Mouse (Mus musculus) CD4-positive, CD25-positive, alpha-beta regulatory T cell, adult 9 weeks (primary cell): ENCODE results near the gene Brap. TPM values are rescaled to one million over a fixed set of nuclear protein-coding genes. Genes with fewer than 3 reads are reported as not detected.

Experiments
- polyA plus RNA-seq: library from polyadenylated mRNA; unstranded; fragments of 100-300 nt; shearing (Covaris generic); gene quantifications from one replicate; pipeline ENCODE4 v1.2.1, GENCODE M21; 2017

Gene Brap
- polyA plus RNA-seq = 6.8 TPM

DNA sequence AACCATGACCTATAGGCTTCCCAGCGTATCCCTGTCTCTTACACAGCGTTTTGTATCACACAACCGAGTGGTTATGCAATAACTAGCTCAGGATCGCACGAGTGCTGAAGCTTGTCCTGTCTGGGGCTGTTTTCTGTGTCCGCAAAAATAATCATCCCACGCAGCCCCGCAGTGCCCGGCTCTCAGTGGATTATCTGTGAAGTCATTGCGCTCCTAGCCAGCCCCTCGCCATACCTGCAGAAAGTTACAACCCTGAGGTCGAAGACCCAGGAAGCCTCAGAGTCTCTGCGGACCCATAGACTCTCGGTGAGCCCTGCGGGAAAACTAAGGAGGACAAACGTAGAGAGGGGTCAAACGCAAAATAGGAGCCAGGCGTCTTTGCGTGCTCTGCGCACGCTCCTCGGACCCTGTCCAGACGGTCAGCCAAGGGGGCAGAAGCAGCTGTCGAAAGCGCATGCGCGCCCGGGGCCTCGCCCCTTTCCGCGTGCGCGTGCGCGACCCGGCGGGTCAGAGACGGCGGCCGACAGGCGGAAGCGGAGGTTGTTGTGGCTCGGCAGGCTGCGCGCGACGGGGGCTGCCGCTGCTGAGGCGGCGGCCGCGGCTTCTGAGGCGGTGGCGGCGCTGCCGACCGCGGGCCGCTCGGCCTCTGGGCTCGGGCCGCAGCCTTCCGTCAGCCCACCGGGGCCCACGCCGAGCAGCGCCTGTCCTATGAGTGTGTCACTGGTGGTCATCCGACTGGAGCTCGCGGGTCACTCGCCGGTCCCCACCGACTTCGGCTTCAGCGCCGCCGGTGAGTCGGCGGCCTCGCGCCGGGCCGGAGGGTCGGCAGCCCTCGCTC lies at the start of gene Brap, which contains the start of gene Acad10:
Gene Brap, plus strand, starts transcription at position 505 of the 838 bp plus-strand sequence.
Gene Acad10, minus strand, starts transcription at position 456 of the 838 bp plus-strand sequence.

DNA sequence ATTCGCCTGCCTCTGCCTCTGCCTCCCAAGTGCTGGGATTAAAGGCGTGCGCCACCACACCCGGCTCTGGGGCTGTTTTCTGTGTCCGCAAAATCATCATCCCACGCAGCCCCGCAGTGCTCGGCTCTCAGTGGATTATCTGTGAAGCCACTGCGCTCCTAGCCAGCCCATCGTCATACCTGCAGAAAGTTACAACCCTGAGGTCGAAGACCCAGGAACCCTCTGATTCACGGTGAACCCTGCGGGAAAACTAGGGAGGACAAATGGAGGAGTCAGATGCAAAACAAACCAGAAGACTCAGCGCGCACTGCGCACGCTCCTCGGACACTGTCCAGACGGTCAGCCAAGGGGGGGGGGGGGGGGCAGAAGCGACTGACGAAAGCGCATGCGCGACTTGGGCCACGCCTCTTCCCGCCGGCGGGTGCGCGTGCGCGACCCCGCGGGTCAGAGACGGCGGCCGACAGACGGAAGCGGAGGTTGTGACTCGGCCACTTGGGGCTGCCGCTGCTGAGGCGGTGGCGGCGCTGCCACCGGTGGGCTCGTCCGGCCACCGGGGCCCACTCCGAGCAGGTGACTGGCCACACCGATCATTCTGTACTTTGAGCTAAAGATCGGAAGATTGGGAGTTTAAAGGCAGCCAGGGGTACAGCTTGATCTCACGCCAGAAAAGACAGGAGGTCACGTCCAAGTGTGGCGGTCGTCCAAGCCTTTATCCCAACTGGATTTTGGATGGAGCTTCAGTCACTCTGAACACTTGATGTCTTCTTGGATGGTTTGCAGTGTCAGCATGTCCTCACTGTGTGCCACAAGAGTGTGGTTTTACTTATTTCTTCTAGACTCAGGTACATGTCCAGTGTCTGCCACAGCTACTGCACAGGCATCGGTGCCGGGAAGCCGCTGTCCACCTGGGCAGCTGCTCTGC lies 41.5 kb upstream of the Brap start, which contains the start of gene Acad12:
Gene Acad12, minus strand, starts transcription at position 347 of the 922 bp plus-strand sequence.

DNA sequence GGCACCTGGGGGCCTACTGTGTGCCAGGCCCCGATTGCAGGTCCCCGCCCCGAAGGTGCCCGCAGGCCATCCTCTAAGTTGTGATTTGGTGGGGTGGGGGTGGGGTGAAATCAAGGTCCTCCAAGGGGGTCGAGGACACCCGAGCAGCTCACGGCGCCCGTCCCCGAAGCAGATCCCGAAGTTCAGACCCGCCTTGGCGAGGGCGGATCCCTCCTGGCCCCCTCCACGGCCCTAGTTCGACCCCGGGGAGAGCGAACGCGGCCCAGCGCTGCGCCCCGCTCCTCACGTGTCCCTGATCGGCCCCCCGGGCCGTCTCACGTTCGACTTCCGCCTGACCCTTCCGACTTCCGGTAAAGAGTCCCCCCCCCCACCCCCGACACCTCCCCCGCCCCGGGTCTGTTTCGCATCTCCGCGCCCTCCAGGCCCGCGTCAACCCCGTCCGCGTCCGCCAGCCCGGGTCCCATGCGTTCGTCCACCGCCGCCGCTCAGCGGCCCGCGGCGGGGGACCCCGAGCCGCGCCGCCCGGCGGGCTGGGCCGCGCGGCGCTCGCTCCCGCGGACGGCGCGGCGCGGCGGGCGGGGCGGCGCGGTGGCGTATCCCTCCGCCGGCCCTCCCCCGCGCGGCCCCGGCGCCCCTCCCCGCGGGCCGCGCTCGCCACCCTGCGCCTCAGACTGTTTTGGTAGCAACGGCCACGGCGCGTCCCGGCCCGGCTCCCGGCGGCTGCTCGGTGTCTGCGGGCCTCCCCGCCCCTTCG lies 51.0 kb downstream of the Brap start, which contains the start of gene Atxn2:
Gene Atxn2, plus strand, starts transcription at position 164 of the 754 bp plus-strand sequence.

Other genes with a start within 250 kb of the Brap start
- gene Tmem116, start 208.7 kb upstream of the Brap start, polyA plus RNA-seq = 1.9 TPM
- gene Erp29, start 208.1 kb upstream of the Brap start, polyA plus RNA-seq = 63.0 TPM
- gene Adam1b, start 157.1 kb upstream of the Brap start, polyA plus RNA-seq = not detected
- gene Adam1a, start 115.1 kb upstream of the Brap start, polyA plus RNA-seq = 0.88 TPM
- gene Gm42878, start 115.1 kb upstream of the Brap start, polyA plus RNA-seq = not detected
- gene Mapkapk5, start 114.7 kb upstream of the Brap start, polyA plus RNA-seq = 17.2 TPM
- 19.2 TPM for gene Aldh2, start 66.7 kb upstream of the Brap start, polyA plus RNA-seq
- gene Acad12, start 41.6 kb upstream of the Brap start, polyA plus RNA-seq = 2.5 TPM
- 12.1 TPM for gene Acad10, start within 50 bp of the Brap start, polyA plus RNA-seq
- gene Atxn2, start 50.8 kb downstream of the Brap start, polyA plus RNA-seq = 13.1 TPM
- gene Sh2b3, start 177.1 kb downstream of the Brap start, polyA plus RNA-seq = 8.5 TPM
- gene Pheta1, start 188.4 kb downstream of the Brap start, polyA plus RNA-seq = 2.4 TPM